Mouse (Mus musculus) hindbrain, embryonic 10.5 days (tissue): ENCODE data around the gene Ndufa4l2. TPM values are rescaled to one million over a fixed set of nuclear protein-coding genes. Genes with fewer than 3 reads are reported as not detected.

ENCODE experiments used
- polyA plus RNA-seq: library from polyadenylated mRNA; unstranded; fragments of >200 nt; fragmentation: Nextera tagmentation; extraction: Ambion mirVana; gene quantifications from 2 replicates; pipeline ENCODE4 v1.2.1, GENCODE M21; 2016

Ndufa4l2 gene
- polyA plus RNA-seq, 1 experiment from 2014 or later = 8.1 TPM

Other genes with a start within 250 kb of the Ndufa4l2 start
- 222 and 255 TPM in 2 replicates for gene Dctn2, start 248.6 kb upstream of the Ndufa4l2 start, polyA plus RNA-seq
- 12.8 and 16.3 TPM in 2 replicates for gene Mbd6, start 225.9 kb upstream of the Ndufa4l2 start, polyA plus RNA-seq
- 171 and 174 TPM in 2 replicates for gene Mars, start 203.2 kb upstream of the Ndufa4l2 start, polyA plus RNA-seq
- 1.8 and 2.5 TPM in 2 replicates for gene Arhgap9, start 193.0 kb upstream of the Ndufa4l2 start, polyA plus RNA-seq
- gene Gli1, start 173.0 kb upstream of the Ndufa4l2 start, polyA plus RNA-seq = 7.1 and 7.3 TPM in 2 replicates
- not detected in 2 replicates for gene Inhbe, start 160.6 kb upstream of the Ndufa4l2 start, polyA plus RNA-seq
- 0.13 TPM in 1 of 2 replicates, not detected in the other for gene Inhbc, start 144.5 kb upstream of the Ndufa4l2 start, polyA plus RNA-seq
- 31.0 and 35.5 TPM in 2 replicates for gene R3hdm2, start 134.6 kb upstream of the Ndufa4l2 start, polyA plus RNA-seq
- 0.72 and 1.5 TPM in 2 replicates for gene Stac3, start 13.3 kb upstream of the Ndufa4l2 start, polyA plus RNA-seq
- 103 and 118 TPM in 2 replicates for gene Shmt2, start 7.5 kb downstream of the Ndufa4l2 start, polyA plus RNA-seq
- 23.1 and 70.9 TPM in 2 replicates for gene Nxph4, start 19.6 kb downstream of the Ndufa4l2 start, polyA plus RNA-seq
- 55.7 and 71.7 TPM in 2 replicates for gene Lrp1, start 106.2 kb downstream of the Ndufa4l2 start, polyA plus RNA-seq
- 8.9 and 9.5 TPM in 2 replicates for gene Stat6, start 128.0 kb downstream of the Ndufa4l2 start, polyA plus RNA-seq
- 7.7 and 10.2 TPM in 2 replicates for gene Nemp1, start 151.9 kb downstream of the Ndufa4l2 start, polyA plus RNA-seq
- 6.6 and 6.8 TPM in 2 replicates for gene Nab2, start 153.6 kb downstream of the Ndufa4l2 start, polyA plus RNA-seq
- 0.37 and 0.51 TPM in 2 replicates for gene Myo1a, start 190.2 kb downstream of the Ndufa4l2 start, polyA plus RNA-seq
- not detected in 2 replicates for gene Tac2, start 209.5 kb downstream of the Ndufa4l2 start, polyA plus RNA-seq
- gene Zbtb39, start 224.6 kb downstream of the Ndufa4l2 start, polyA plus RNA-seq = 4.4 and 4.7 TPM in 2 replicates
- gene Gpr182, start 236.8 kb downstream of the Ndufa4l2 start, polyA plus RNA-seq = 0.43 and 0.52 TPM in 2 replicates
- not detected in 2 replicates for gene Rdh1, start 244.8 kb downstream of the Ndufa4l2 start, polyA plus RNA-seq
- 0.11 TPM in 1 of 2 replicates, not detected in the other for gene Rdh16f1, start 244.8 kb downstream of the Ndufa4l2 start, polyA plus RNA-seq